Mouse (Mus musculus) thymus, postnatal 25 days (tissue): ENCODE measurements at regions not wholly inside any gene's neighbourhood (a gene's known extent, or its start where the extent isn't known, plus 50 kb on each side); places are given as distances from the start of the nearest gene placed in this dataset.

ENCODE experiments used
- DNase-seq: peaks from one replicate; pipeline ENCODE4 v3.0.0; 2022

- no peak for DNase-seq
Measured at GRCm38 (mm10) chr15:86738356-86738755, 524.1 kb downstream of the Tbc1d22a start.

- DNase-seq = no peak
Measured at GRCm38 (mm10) chr15:86738776-86739175, 524.5 kb downstream of the Tbc1d22a start.

GRCm38 (mm10) chr15:86751436-86752136 is 537.3 kb downstream of the Tbc1d22a start:
- DNase-seq = no peak

GRCm38 (mm10) chr15:86763581-86764375 is 549.5 kb downstream of the Tbc1d22a start:
- DNase-seq = no peak

GRCm38 (mm10) chr15:86767623-86768022 is 553.4 kb downstream of the Tbc1d22a start:
- no peak for DNase-seq

GRCm38 (mm10) chr15:86773041-86773440 is 558.8 kb downstream of the Tbc1d22a start:
- no peak for DNase-seq

GRCm38 (mm10) chr15:86777998-86778397 is 563.7 kb downstream of the Tbc1d22a start:
- DNase-seq = no peak

GRCm38 (mm10) chr15:86781160-86781559 is 566.9 kb downstream of the Tbc1d22a start:
- DNase-seq = no peak

GRCm38 (mm10) chr15:86794716-86795115 is 580.5 kb downstream of the Tbc1d22a start:
- no peak for DNase-seq

GRCm38 (mm10) chr15:86798474-86799178 is 584.4 kb downstream of the Tbc1d22a start:
- no peak for DNase-seq

- no peak for DNase-seq
Measured at GRCm38 (mm10) chr15:86807296-86808080, 593.2 kb downstream of the Tbc1d22a start.

- DNase-seq = no peak
Measured at GRCm38 (mm10) chr15:86811821-86812220, 597.6 kb downstream of the Tbc1d22a start.

- no peak for DNase-seq
Measured at GRCm38 (mm10) chr15:86814808-86815421, 600.7 kb downstream of the Tbc1d22a start.

- DNase-seq = no peak
Measured at GRCm38 (mm10) chr15:86835996-86836395, 621.7 kb downstream of the Tbc1d22a start.

GRCm38 (mm10) chr15:86852161-86852870 is 638.1 kb downstream of the Tbc1d22a start:
- no peak for DNase-seq

- DNase-seq = no peak
Measured at GRCm38 (mm10) chr15:86858356-86858906, 644.2 kb downstream of the Tbc1d22a start.

- DNase-seq = no peak
Measured at GRCm38 (mm10) chr15:86875721-86876309, 661.6 kb downstream of the Tbc1d22a start.

- DNase-seq = no peak
Measured at GRCm38 (mm10) chr15:86896974-86897373, 647.1 kb upstream of the Fam19a5 start.

GRCm38 (mm10) chr15:86899961-86900360 is 644.1 kb upstream of the Fam19a5 start:
- no peak for DNase-seq

GRCm38 (mm10) chr15:86903006-86903405 is 641.1 kb upstream of the Fam19a5 start:
- DNase-seq = no peak

- no peak for DNase-seq
Measured at GRCm38 (mm10) chr15:86913276-86913675, 630.8 kb upstream of the Fam19a5 start.
